Mouse (Mus musculus) 416B (cell line): ENCODE measurements at regions not wholly inside any gene's neighbourhood (a gene's known extent, or its start where the extent isn't known, plus 50 kb on each side); places are given as distances from the start of the nearest gene placed in this dataset.

ENCODE experiments used
- DNase-seq: peaks from one replicate; pipeline ENCODE4 v3.0.0; 2011; ENCODE audit warnings: low read depth

DNA sequence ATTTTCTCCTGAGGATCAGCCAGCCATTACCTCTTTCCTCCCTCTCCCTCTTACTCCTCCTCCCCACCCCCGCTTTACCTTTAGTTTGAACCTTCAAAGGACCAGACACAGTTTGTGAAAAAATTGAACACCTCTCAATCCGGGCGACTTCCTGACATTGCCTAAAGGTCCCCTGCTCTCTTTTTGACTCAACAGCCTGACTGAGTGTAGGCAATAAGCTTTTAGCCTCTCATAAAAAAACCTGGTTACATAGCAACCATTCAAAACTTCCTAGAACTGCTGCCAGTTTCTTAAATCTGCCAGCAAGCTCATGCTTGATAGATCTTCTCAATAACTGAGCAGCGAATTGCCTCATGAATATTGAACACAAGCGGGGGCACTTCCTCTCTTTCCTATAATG, 71.7 kb downstream of the Zfp945 start:
- DNase-seq, result no peak

DNA sequence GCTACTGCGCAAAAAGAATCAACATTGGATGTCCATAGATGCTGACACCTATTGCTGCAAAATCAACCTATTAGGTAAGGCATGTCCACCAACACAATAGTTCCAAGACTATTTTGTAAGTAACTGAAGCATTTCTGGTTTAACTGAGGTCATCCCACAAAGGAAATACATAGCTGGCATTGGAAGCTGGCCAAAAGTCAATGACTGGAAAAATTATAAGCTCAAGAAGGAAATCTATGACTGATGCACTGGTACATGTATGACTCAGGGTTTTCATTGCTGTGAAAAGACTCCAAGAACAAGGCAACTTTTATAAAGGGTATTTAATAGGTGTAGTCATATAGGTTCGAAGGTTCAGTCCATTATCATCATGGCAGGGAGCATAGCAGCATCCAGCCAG, 82.5 kb downstream of the Zfp945 start:
- peak; percentile 92 for DNase-seq

DNA sequence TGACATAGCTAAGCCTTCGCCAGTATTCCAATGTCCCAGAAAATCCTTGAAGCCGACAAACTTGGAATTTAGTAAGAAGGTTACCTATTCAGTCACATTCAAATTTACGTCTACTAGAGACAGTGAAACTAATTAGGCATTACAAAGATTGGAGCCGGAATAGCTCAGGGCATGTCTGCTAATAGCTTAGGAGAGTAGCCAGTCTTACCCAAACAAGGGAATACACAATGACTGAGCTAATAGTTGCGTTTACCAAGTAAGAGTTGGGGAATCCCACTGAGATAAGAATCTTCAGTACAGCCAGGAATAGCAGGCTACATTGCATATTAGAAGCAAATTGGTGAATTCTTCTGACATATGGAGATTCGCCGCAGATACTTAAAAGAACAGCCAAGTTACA, 121.2 kb downstream of the Zfp945 start:
- DNase-seq, result no peak

DNA sequence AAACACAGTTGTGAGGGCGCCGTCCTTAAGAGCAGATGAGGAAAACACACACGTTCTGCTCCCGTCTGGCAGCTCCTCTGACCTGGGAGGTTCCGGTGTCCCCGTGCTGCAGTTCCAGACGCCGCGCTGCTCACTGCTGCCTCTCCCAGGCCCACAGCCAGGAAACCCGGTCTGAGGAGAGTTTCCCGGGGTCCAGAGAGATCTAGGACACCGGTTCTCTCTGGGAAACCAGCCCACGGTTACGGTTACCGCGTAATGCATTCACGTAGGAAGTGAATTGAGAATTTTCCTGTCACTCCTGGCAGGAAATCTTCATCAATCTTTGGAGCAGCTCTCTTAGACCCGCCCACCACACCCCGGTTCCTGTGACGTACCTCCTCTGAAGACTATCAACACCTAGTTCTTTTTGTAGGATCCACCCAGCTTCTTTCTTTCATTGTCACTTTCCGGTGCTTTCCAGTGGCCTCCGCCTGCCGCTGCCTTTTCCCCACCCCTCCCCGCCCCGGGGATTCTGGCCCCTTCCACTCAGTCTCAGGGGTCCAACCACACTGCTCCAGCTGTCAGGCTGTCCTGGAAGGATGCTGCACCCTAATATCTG, 127.3 kb downstream of the Zfp945 start:
- peak; percentile 79 for DNase-seq

DNA sequence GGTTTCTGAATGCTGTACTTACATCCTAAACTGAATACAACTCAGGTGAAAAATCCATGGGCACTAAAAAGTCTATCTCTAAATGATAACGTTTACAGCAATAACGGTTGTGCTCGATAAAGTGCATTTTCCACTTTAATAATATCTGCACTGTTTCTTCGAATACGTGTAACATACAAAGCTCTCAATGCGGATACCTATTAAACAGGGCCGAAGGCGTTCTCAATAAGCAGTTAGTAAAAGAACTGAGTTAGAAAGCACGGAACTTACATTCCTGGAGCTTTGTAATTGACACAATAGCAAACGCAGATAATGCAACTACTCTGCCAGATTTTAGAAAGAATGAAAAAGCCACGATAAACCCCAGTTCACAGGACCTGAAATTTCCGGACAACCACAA, 127.8 kb downstream of the Zfp945 start:
- no peak for DNase-seq

DNA sequence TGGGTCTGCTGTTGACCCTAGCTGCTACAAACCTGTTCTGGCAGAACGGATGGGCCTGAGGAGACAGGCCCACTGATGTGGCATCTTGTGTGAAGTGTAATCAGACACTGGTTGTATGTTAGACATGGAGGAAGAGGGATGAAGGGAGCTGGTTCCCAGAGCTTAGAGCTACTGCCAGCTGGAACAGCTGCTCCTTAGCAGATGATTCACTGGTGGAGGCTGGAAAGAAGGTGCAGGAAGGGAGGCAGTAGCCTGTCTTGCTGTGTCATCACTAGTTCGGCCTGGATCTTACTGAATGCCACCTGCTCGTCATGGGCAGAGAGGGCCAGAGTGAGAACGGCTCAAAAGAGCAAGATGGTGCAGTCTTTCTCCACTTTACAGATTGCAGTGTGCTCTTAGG, 130.6 kb downstream of the Zfp945 start:
- DNase-seq, result no peak
